Mouse (Mus musculus) liver, embryonic 13.5 days (tissue): ENCODE data around the gene Sema3e. TPM values are rescaled to one million over a fixed set of nuclear protein-coding genes. Genes with fewer than 3 reads are reported as not detected.

Source experiments
- ATAC-seq: fragments of 200-750 bp; cut with Nextera tagmentation; 2 replicates; pipeline ENCODE4 v1.8.0; 2017; ENCODE audit warnings: low read depth, mild to moderate bottlenecking, moderate number of reproducible peaks, moderate library complexity
- DNase-seq: peaks from one replicate; pipeline ENCODE4 v3.0.0; 2022
- H3K27ac ChIP-seq: fragments of 300-500 bp; sonication (generic); 2 replicates; pipeline ENCODE4 v1.5.1; 2015; ENCODE audit warnings: moderate library complexity, mild to moderate bottlenecking, inconsistent platforms
- H3K27me3 ChIP-seq: fragments of 300-500 bp; sonication (generic); 2 replicates; pipeline ENCODE4 v1.6.1; 2015; ENCODE audit warnings: mild to moderate bottlenecking, inconsistent platforms
- H3K36me3 ChIP-seq: fragments of 300-500 bp; sonication (generic); 2 replicates; pipeline ENCODE4 v1.6.1; 2015; ENCODE audit warnings: mild to moderate bottlenecking, inconsistent platforms
- H3K4me1 ChIP-seq: fragments of 300-500 bp; sonication (generic); replicated peaks from 2 replicates; pipeline ENCODE4 v1.6.1; 2015; ENCODE audit warnings: inconsistent platforms
- H3K4me2 ChIP-seq: fragments of 300-500 bp; sonication (generic); 2 replicates; pipeline ENCODE4 v1.6.1; 2015; ENCODE audit warnings: inconsistent platforms, mild to moderate bottlenecking, moderate library complexity
- H3K4me3 ChIP-seq: fragments of 300-500 bp; sonication (generic); replicated peaks from 2 replicates; pipeline ENCODE4 v1.5.1; 2015; ENCODE audit warnings: mild to moderate bottlenecking, inconsistent platforms
- H3K9ac ChIP-seq: fragments of 300-500 bp; sonication (generic); 2 replicates; pipeline ENCODE4 v1.6.1; 2015; ENCODE audit warnings: mild to moderate bottlenecking, inconsistent platforms
- H3K9me3 ChIP-seq: fragments of 300-500 bp; sonication (generic); replicated peaks from 2 replicates; pipeline ENCODE4 v1.6.1; 2016; ENCODE audit warnings: inconsistent platforms
- WGBS: fragments of 180-500 bp; shearing (Covaris S2); methylation state at CpG from one replicate; pipeline ENCODE4 v1.1.7; 2015; ENCODE audit not compliant: insufficient replicate concordance; 5-methylcytosine and 5-hydroxymethylcytosine counted together
- polyA plus RNA-seq: library from polyadenylated mRNA; unstranded; fragments of >200 nt; fragmentation: Nextera tagmentation; extraction: Ambion mirVana; gene quantifications from 2 replicates; pipeline ENCODE4 v1.2.1, GENCODE M21; 2015

The Sema3e gene
- polyA plus RNA-seq, 1 experiment from 2014 or later: 0.06 TPM

DNA sequence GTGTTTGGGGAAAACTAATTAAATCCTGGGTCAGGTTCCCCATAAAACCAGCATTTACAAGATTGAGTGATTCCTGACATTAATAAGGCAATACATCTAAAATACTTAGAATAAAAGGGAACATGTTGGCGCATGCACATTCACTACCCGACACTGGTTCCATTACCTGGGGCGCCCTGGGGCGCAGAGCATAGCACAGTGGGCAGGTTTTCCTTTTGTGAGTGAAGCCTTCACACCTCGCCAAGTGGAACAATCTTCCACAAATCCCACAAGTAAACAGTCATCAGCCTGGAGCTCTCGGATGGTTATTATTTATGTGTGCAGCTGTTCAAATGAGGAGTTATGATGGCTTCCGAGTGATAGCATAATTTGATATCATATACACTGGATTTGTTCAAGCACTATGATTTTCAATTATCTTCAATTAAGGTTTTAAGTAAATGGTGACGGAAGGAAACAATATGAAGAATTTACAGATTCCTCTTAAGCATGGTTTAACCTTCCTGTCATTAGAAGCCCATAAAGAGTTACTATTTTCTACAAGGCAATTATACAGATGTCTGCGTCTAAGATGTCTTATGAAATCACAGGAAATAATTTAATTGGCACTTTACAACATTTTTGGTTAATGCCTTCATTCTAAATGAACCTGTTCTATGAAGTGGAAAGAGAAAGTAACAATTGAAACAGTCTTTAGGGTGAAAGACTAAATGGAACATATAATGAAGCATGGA is 65.0 kb downstream of the Sema3e start:
- H3K4me3 ChIP-seq: no peak overlapping the region
- H3K4me1 ChIP-seq: no peaks in the 10 kb centered on the region
- H3K4me2 ChIP-seq: no peak overlapping the region
- H3K9ac ChIP-seq: no peak overlapping the region
- no peaks in the 10 kb centered on the region for H3K27me3 ChIP-seq
- no peaks in the 10 kb centered on the region for H3K9me3 ChIP-seq
- no peak overlapping the region for H3K27ac ChIP-seq
- no peaks in the 10 kb centered on the region for H3K36me3 ChIP-seq
- WGBS: 73% methylated on average over 9 of the region's 9 CpGs
- no peak for DNase-seq
- ATAC-seq: no peak

DNA sequence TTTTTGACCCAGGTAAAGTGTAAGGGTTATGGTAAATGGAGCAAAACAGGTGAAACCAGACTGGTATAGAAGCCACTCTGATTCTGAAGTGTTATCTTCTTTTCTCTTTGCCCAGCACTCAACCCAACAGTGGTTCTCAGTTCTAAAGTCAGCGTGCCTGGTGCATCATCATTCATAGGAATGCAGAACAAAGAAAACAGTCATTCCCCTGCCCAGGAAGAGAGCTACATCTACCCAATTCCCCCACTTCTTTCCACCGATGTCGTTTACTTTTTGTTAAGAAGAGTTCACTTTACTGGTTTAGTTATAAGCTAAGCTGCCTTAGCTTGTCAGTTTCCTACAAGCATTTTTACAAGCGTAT is 65.5 kb downstream of the Sema3e start:
- no peak for DNase-seq
- H3K27me3 ChIP-seq: no peaks in the 10 kb centered on the region
- H3K4me2 ChIP-seq: no peak overlapping the region
- no peaks in the 10 kb centered on the region for H3K4me1 ChIP-seq
- no peak overlapping the region for H3K9ac ChIP-seq
- no peak for ATAC-seq
- H3K4me3 ChIP-seq: no peak overlapping the region
- H3K27ac ChIP-seq: no peak overlapping the region
- no peaks in the 10 kb centered on the region for H3K9me3 ChIP-seq
- 66% methylated on average over 4 of the region's 4 CpGs for WGBS
- H3K36me3 ChIP-seq: no peaks in the 10 kb centered on the region

DNA sequence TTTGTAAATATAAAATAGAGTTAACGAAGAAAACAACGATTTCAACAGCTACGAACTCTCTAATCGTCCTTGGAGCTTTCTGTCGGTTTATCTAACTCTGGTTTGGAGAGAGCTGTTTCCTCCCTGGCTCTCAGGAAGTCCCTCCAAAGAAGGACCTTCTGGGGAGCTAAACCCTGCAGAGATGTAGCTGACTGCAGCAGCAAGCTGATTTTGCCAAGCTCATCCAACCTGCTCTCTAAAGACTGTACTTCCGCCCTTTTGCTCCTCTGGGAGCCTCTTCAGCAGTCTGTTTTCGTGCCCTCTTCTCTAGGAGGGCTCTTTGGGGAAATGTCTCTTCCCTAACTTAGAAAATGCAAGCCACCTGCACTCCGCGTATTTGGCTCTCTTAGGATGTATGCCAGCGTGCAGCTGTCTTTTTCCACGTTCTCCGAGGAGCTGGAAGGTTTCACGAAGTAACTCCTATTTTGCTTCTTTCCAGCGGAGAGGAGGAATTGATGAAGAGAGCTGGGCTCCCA is 67.2 kb downstream of the Sema3e start:
- H3K4me1 ChIP-seq: no peaks in the 10 kb centered on the region
- ATAC-seq (no peak), DNase-seq (no peak)
- no peaks in the 10 kb centered on the region for H3K36me3 ChIP-seq
- H3K27ac ChIP-seq: no peak overlapping the region
- H3K9me3 ChIP-seq: no peaks in the 10 kb centered on the region
- H3K9ac ChIP-seq: no peak overlapping the region
- H3K4me3 ChIP-seq: no peak overlapping the region
- H3K27me3 ChIP-seq: no peaks in the 10 kb centered on the region
- H3K4me2 ChIP-seq: no peak overlapping the region
- WGBS: 42% methylated on average over 14 of the region's 14 CpGs

DNA sequence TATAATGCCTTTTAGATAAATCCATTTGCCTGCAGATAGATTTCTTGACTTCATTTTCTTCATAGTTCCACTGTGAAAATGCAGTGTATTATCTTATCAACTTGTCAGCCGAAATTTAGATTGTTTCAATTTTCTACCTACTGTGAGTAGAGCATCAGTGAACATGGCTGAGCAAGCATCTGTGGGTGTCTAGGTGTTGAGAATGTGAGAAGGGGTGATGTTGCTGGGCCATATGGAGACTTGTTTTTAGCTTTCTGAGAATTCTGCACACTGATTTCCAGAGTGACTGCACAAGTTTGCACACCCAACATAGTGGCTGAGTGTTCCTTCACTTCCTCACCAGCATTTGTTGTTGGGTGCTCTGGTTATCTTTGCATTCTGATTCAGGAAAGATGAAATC is 71.1 kb downstream of the Sema3e start:
- H3K9me3 ChIP-seq: no peaks in the 10 kb centered on the region
- H3K4me3 ChIP-seq: no peak overlapping the region
- H3K9ac ChIP-seq: no peak overlapping the region
- ATAC-seq (no peak), DNase-seq (no peak)
- 37% methylated on average over 1 of the region's 1 CpGs for WGBS
- no peak overlapping the region for H3K4me2 ChIP-seq
- no peaks in the 10 kb centered on the region for H3K36me3 ChIP-seq
- H3K27me3 ChIP-seq: no peaks in the 10 kb centered on the region
- H3K27ac ChIP-seq: no peak overlapping the region
- no peaks in the 10 kb centered on the region for H3K4me1 ChIP-seq

DNA sequence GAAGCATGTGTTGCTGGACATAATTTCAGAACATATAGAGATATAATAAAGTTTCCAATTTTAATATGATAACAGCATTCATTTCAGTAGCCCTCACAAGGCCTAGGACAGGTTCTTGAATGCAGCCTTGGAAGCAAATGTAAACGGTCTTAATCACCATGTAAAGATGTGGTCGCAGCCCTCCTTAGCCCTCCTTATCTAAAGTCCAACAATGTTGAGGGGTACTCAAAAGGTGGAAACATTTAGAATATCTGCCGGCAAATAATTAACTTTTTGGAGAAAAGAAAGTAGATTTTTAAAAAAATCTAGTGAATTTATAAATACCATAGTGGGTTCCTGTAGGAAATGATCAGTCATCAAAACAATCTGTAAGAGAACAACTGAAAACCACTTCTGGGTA is 73.6 kb downstream of the Sema3e start:
- DNase-seq: no peak
- no peak for ATAC-seq

DNA sequence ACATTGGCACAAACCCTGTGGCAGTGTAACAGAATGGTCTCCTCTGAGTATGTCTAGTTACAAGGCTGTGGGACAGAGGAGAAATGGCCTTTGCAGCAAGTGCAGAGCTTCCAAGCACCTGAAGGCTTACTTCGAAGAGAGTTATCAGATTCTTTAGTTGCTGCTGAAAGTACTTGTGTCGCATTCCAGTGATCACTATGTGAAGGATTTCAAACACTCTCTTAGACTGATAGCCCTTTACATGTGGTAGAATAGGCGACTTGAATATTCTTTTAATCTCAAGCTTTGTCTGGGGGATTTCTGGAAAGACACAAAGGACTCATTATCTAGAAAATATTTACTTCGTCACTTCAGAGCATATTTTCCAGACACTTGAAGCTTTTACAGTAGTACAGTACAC is 82.3 kb downstream of the Sema3e start:
- Histone ChIP-seq H3K4me2 (no peak overlapping the region), H3K36me3 (no peaks in the 10 kb centered on the region), H3K9ac (no peak overlapping the region), H3K27ac (no peak overlapping the region), H3K4me1 (no peaks in the 10 kb centered on the region), H3K4me3 (no peak overlapping the region), H3K27me3 (no peaks in the 10 kb centered on the region), H3K9me3 (no peaks in the 10 kb centered on the region)
- ATAC-seq (no peak), DNase-seq (no peak)
- WGBS: 61% methylated on average over 4 of the region's 4 CpGs

More for the DNA sequence above, 73.6 kb downstream of the Sema3e start:
- Histone ChIP-seq H3K27me3 (no peaks in the 10 kb centered on the region), H3K9me3 (no peaks in the 10 kb centered on the region), H3K4me1 (no peaks in the 10 kb centered on the region), H3K9ac (no peak overlapping the region), H3K27ac (no peak overlapping the region), H3K4me3 (no peak overlapping the region), H3K4me2 (no peak overlapping the region), H3K36me3 (no peaks in the 10 kb centered on the region)
- 73% methylated on average over 3 of the region's 3 CpGs for WGBS

DNA sequence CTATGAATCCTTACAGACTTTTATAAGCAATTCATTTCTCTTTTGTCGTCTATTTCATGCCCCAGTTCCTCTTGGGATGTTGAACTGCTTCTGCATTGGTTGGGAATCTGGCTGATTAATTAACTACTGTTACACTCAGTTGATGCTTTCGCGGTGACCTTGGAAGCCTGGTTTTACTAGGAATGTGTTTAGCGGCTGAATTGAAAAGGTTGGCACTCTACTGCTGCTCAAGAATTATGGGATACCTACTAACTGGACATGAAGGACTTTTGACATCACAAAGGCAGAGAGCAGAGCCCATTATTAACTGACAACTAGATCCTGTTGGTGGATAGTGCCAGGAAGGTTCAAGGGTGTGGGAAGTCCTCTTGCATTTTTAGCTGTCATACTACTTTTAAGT is 83.9 kb downstream of the Sema3e start:
- Histone ChIP-seq H3K36me3 (no peaks in the 10 kb centered on the region), H3K9me3 (no peaks in the 10 kb centered on the region), H3K4me3 (no peak overlapping the region), H3K4me1 (no peaks in the 10 kb centered on the region), H3K27ac (no peak overlapping the region), H3K9ac (no peak overlapping the region), H3K4me2 (no peak overlapping the region), H3K27me3 (no peaks in the 10 kb centered on the region)
- DNase-seq (no peak), ATAC-seq (no peak)
- WGBS: 78% methylated on average over 4 of the region's 4 CpGs

DNA sequence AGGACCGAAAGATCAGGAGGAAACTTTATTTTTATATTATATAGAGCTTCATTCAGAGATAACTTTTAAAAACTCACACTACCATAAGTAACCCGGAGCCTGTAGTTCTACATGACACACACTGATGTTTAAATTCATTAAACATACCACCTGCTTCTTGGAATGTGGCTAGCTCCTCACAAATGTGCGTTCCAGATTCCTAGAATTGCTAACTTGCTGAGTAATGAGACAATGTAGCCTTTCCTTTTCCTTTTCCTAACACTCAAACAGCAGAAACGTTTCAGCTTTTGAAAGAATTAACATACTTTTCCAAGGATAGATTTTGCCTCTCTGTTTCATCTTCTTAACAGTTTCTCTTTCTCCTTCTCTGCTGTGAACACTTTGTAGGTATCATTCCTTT is 86.3 kb downstream of the Sema3e start:
- ATAC-seq: no peak
- H3K4me3 ChIP-seq: no peak overlapping the region
- H3K27ac ChIP-seq: no peak overlapping the region
- no peak overlapping the region for H3K4me2 ChIP-seq
- no peaks in the 10 kb centered on the region for H3K36me3 ChIP-seq
- no peaks in the 10 kb centered on the region for H3K27me3 ChIP-seq
- H3K4me1 ChIP-seq: no peaks in the 10 kb centered on the region
- no peak overlapping the region for H3K9ac ChIP-seq
- no peaks in the 10 kb centered on the region for H3K9me3 ChIP-seq
- WGBS: 57% methylated on average over 4 of the region's 4 CpGs
- DNase-seq: no peak

DNA sequence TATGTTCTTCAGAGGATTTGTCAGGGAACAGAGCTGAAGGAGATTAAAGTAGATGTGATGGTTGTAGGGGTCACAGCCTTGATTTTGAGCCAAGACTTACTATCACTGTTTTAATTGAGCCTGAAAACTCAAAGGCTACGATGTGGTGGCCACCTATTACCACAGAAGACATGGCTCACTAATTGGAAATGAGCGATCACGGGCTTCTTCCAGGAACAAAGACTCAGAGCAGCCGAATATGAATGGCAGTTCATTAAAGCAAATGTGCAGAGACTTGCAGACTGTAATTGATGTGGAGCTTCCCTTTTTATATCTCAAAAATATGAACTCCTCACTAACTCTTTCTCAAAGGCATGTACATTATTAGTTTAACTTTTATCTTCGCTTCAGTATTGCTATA is 96.8 kb downstream of the Sema3e start:
- Histone ChIP-seq H3K9ac (no peak overlapping the region), H3K4me3 (no peak overlapping the region), H3K36me3 (no peaks in the 10 kb centered on the region), H3K27ac (no peak overlapping the region), H3K4me1 (no peaks in the 10 kb centered on the region), H3K9me3 (no peaks in the 10 kb centered on the region), H3K4me2 (no peak overlapping the region), H3K27me3 (no peaks in the 10 kb centered on the region)
- DNase-seq (no peak), ATAC-seq (no peak)
- WGBS: 61% methylated on average over 5 of the region's 5 CpGs

DNA sequence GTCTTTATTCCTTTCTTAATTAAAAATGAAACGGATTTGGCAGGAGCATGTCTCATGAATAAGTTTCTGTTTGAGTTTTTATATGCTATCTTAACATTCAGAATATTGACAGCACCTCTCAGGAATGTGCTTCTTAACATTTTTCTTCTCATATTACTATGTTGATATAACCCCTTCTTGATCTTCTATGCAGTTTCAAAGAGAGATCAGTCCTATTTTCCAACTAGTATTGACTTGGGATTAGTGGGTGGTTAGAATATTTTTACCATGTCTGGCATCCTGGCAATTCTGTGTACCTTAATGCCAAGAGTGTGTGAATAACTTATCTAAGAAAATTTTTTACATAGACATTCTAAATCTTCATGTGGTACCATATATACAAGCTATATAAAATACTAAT is 101.5 kb downstream of the Sema3e start:
- 34% methylated on average over 1 of the region's 1 CpGs for WGBS
- Histone ChIP-seq H3K9ac (no peak overlapping the region), H3K4me1 (no peaks in the 10 kb centered on the region), H3K27ac (no peak overlapping the region), H3K36me3 (no peaks in the 10 kb centered on the region), H3K9me3 (no peaks in the 10 kb centered on the region), H3K4me2 (no peak overlapping the region), H3K27me3 (no peaks in the 10 kb centered on the region), H3K4me3 (no peak overlapping the region)
- DNase-seq (no peak), ATAC-seq (no peak)

DNA sequence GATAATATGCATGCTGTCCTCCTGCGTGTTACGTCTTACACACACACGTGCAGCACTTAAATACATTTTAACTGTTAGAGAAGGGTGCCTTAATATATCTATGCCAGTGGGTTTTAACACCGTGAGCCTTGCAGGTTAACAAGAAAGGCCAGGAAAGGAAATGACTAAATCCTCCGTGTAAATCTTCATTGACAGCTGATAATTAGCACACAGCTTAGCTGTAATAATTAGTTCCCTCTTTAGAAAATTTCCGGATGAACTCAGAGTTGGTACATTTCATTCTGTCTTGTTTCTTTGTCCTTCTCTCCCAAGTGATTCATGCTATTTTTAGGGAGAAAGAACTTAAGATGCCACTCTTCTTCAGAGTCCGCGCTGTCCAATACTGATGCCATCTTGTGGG is 110.9 kb downstream of the Sema3e start:
- H3K27me3 ChIP-seq: no peaks in the 10 kb centered on the region
- H3K36me3 ChIP-seq: no peaks in the 10 kb centered on the region
- 53% methylated on average over 8 of the region's 8 CpGs for WGBS
- no peak overlapping the region for H3K9ac ChIP-seq
- H3K9me3 ChIP-seq: no peaks in the 10 kb centered on the region
- no peaks in the 10 kb centered on the region for H3K4me1 ChIP-seq
- no peak overlapping the region for H3K27ac ChIP-seq
- no peak overlapping the region for H3K4me2 ChIP-seq
- no peak for ATAC-seq
- no peak for DNase-seq
- no peak overlapping the region for H3K4me3 ChIP-seq

DNA sequence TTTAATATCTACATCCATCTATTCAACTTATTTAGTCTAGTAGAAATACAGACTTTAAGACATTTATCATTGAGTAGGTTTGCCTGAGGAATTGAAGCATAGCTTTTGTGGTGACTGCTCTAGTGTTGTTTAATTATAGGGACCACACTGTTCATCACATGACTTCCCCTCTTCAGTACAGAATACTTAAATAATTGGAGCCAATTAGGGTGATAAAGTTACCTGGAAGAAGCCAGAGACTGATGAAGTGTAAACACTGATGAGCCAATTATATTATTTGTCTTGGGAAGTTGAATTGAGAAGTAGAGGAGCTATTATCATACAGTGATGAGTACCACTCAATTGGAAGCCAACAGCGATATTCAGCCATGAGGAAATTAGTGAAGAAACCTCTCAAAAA is 113.6 kb downstream of the Sema3e start:
- DNase-seq (no peak), ATAC-seq (no peak)
- Histone ChIP-seq H3K27me3 (no peaks in the 10 kb centered on the region), H3K27ac (no peak overlapping the region), H3K4me1 (no peaks in the 10 kb centered on the region), H3K9ac (no peak overlapping the region), H3K4me2 (no peak overlapping the region), H3K36me3 (no peaks in the 10 kb centered on the region), H3K9me3 (no peaks in the 10 kb centered on the region), H3K4me3 (no peak overlapping the region)
- WGBS: 80% methylated on average over 1 of the region's 1 CpGs
